Mouse (Mus musculus) thymus, postnatal 36 days (tissue): Measurements from ENCODE around the gene Emp2.

Experiments used
- DNase-seq, 2 experiments: peaks; one replicate each; pipeline ENCODE4 v3.0.0; 2022; ENCODE audit warnings: mixed read lengths in 2 of 2

The Emp2 gene

GRCm38 (mm10) chr16:10313646-10314088 is at the start of gene Emp2:
Emp2 (minus strand) TSS chr16:10313968.
- DNase-seq: no peak

- DNase-seq: no peak
These were observed 49.3 kb upstream of the Emp2 start for GRCm38 (mm10) chr16:10363061-10363460.

- DNase-seq: no peak
These were observed 45.5 kb upstream of the Emp2 start for GRCm38 (mm10) chr16:10359241-10359640.

- peak; percentile 3 to 24 for DNase-seq
These were observed 44.5 kb upstream of the Emp2 start for GRCm38 (mm10) chr16:10358010-10358934.

- no peak for DNase-seq
These were observed 41.2 kb upstream of the Emp2 start for GRCm38 (mm10) chr16:10355004-10355403.

GRCm38 (mm10) chr16:10351050-10351636 is 37.4 kb upstream of the Emp2 start:
- DNase-seq: no peak

GRCm38 (mm10) chr16:10349876-10350275 is 36.1 kb upstream of the Emp2 start:
- no peak for DNase-seq

- DNase-seq: no peak
These were observed 35.7 kb upstream of the Emp2 start for GRCm38 (mm10) chr16:10349436-10349835.

- no peak for DNase-seq
These were observed 33.8 kb upstream of the Emp2 start for GRCm38 (mm10) chr16:10347551-10347950.

GRCm38 (mm10) chr16:10341110-10341509 is 27.3 kb upstream of the Emp2 start:
- DNase-seq: no peak

GRCm38 (mm10) chr16:10339930-10340329 is 26.2 kb upstream of the Emp2 start:
- DNase-seq: no peak

GRCm38 (mm10) chr16:10338601-10339000 is 24.8 kb upstream of the Emp2 start:
- DNase-seq: no peak

GRCm38 (mm10) chr16:10337422-10338197 is 23.8 kb upstream of the Emp2 start:
- no peak for DNase-seq

GRCm38 (mm10) chr16:10336454-10337421 is 23.0 kb upstream of the Emp2 start:
- no peak for DNase-seq

- no peak for DNase-seq
These were observed 22.2 kb upstream of the Emp2 start for GRCm38 (mm10) chr16:10335953-10336352.

GRCm38 (mm10) chr16:10332732-10333131 is 19.0 kb upstream of the Emp2 start:
- DNase-seq: no peak

GRCm38 (mm10) chr16:10330586-10331495 is 17.1 kb upstream of the Emp2 start:
- no peak for DNase-seq

- no peak for DNase-seq
These were observed 14.0 kb upstream of the Emp2 start for GRCm38 (mm10) chr16:10327563-10328333.

- no peak for DNase-seq
These were observed 6.3 kb upstream of the Emp2 start for GRCm38 (mm10) chr16:10319914-10320569.

- DNase-seq: no peak
These were observed 3.4 kb upstream of the Emp2 start for GRCm38 (mm10) chr16:10317197-10317544.
